Mouse (Mus musculus): Measurements from ENCODE around the gene Tssk3.

DNA sequence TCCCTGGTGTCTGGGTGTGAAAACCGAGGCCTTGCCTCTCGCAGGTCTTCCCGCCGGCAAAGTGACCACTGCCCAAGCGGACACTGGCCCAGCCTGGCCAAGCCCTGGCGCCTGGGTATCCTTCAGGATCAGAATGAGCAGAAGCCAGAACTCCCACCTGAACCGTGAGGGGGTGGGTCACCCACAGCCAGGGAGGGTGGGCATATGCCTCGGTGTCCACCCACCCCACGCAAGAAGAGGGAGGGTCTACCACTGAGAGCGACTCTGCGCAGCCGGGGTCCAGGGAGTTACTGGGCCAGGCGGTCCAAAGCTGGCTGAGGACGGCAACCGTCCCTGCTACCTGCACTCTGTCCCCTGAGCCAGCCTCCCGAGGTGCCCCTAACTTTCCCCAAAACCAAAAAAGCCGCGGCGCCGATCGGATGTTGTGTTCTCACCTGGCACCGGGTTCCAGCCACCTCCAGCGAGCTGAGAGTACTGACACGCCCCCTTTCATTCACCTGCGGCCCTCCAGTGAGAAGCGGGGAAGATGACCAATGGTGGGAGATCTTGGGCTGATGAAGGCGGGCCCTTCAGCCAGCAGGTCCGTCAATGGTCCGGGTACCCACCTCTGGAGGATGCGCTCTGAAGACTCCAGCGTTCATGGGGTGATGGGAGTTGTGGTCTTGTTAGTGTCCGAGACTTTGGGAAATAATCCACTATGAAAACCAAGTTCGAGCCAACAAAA lies 50.3 kb downstream of the Tssk3 start, which contains the start of gene Zbtb8b:
- no peak for TF ChIP-seq CTCF (IDR thresholded peaks at IDR 0.05; ENCODE audit: low read depth, low read length)
- TF ChIP-seq POLR2A (IDR thresholded peaks at IDR 0.05; ENCODE audit: borderline replicate concordance, low read depth, low read length): no peak

All from bone marrow macrophage, adult 2 months (primary cell).